Mouse (Mus musculus): ENCODE data around the gene 4930572O03Rik. TPM values are rescaled to one million over a fixed set of nuclear protein-coding genes. Genes with fewer than 3 reads are reported as not detected.

The 4930572O03Rik gene
- not detected in 2 replicates for polyA plus RNA-seq (2015; fragmentation: Nextera tagmentation; extraction: Ambion mirVana)

DNA sequence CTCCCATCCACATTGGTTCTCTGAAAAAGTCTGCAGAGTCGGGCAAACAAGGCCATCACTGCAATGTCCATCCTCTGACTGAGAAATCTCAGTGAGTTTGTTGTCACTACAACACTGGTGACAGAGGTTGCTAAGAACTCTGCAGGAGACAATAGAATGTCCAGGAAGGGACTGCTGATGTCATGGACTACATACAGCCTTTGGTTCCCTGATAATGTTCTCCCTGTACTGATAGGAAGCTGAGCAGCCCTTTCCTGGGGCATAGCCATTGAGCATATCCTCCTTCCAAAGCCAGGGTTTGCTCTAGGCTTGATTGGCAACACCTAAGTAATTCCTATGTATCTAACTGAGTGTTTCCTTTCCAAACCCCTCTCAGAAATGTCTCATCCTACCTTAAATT is at the start of gene 4930572O03Rik:
TSS of gene 4930572O03Rik (minus strand) at position 101 of the 400 bp plus-strand sequence.

DNA sequence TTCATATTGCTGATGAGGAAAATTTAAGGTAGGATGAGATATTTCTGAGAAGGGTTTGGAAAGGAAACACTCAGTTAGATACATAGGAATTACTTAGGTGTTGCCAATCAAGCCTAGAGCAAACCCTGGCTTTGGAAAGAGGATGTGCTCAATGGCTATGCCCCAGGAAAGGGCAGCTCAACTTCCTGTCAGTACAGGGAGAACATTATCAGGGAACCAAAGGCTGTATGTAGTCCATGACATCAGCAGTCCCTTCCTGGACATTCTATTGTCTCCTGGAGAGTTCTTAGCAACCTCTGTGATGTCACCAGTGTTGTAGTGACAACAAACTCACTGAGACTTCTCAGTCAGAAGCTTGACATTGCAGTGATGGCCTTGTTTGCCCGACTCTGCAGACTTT is 38.1 kb downstream of the 4930572O03Rik start, which contains the start of gene Speer4d:
TSS of gene Speer4d (plus strand) at position 301 of the 400 bp plus-strand sequence.

Other genes with a start within 250 kb of the 4930572O03Rik start
- gene Gm21149, start 180.5 kb downstream of the 4930572O03Rik start, polyA plus RNA-seq (2015; fragmentation: Nextera tagmentation; extraction: Ambion mirVana): 0.16 and 0.18 TPM in 2 replicates
- not detected in 2 replicates for gene Gm21190, start 127.8 kb downstream of the 4930572O03Rik start, polyA plus RNA-seq (2015; fragmentation: Nextera tagmentation; extraction: Ambion mirVana)
- gene Gm21083, start 79.7 kb downstream of the 4930572O03Rik start, polyA plus RNA-seq (2015; fragmentation: Nextera tagmentation; extraction: Ambion mirVana): 0.11 and 0.21 TPM in 2 replicates
- gene Speer4d, start 38.0 kb downstream of the 4930572O03Rik start, polyA plus RNA-seq (2015; fragmentation: Nextera tagmentation; extraction: Ambion mirVana): 0.17 TPM in 1 of 2 replicates, not detected in the other
- not detected in 2 replicates for gene Speer4c, start 57.2 kb upstream of the 4930572O03Rik start, polyA plus RNA-seq (2015; fragmentation: Nextera tagmentation; extraction: Ambion mirVana)